Mouse (Mus musculus): ENCODE data around the gene Pacsin2. TPM values are rescaled to one million over a fixed set of nuclear protein-coding genes. Genes with fewer than 3 reads are reported as not detected.

Pacsin2 gene
- polyA plus RNA-seq, 1 experiment, result 30.5 TPM

DNA sequence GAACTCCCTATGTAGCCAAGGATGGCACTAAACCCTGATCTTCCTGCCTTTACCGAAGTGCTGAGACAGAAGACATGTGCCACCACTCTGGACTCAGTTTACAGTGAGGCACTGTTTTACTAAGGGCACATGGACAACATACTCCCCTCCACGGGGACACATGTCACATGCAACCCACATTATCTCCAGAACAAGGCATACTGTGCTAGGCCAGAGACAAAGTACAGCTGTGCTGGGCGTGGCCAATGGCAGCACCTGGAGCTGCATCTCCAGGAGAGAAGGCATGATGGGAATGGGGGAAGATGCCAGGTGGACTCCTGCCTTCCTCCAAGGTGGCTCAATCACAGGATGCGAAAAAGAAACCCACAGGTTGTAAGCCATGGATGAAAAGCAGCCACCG is 135.5 kb downstream of the Pacsin2 start:
- no peak overlapping the region for H3K4me3 ChIP-seq (ENCODE audit: control insufficient read depth, insufficient read depth, low read length)
- H3K27me3 ChIP-seq (ENCODE audit: control insufficient read depth, insufficient read depth, low read length), result no peaks in the 10 kb centered on the region
- H3K4me1 ChIP-seq (replicated peaks; ENCODE audit: control insufficient read depth, insufficient read depth, low read length), result no peaks in the 10 kb centered on the region
- no peak for TF ChIP-seq CTCF (IDR thresholded peaks at IDR 0.05; ENCODE audit: borderline replicate concordance, control insufficient read depth, extremely low read depth, insufficient read depth, low read length, poor library complexity)
- TF ChIP-seq POLR2A (IDR thresholded peaks at IDR 0.05; ENCODE audit: control insufficient read depth, extremely low read depth, insufficient read depth, low read length, poor library complexity), result no peak
- H3K36me3 ChIP-seq (ENCODE audit: control insufficient read depth, insufficient read depth, low read length), result no peaks in the 10 kb centered on the region
- WGBS, result 93% methylated on average over 5 of the region's 5 CpGs
- DNase-seq, result no peak
- H3K27ac ChIP-seq (ENCODE audit: control insufficient read depth, insufficient read depth, low read length), result no peak overlapping the region

Other genes starting within 250 kb of the Pacsin2 start
- 5.4 and 6.4 TPM in 2 replicates for gene A4galt, start 212.8 kb downstream of the Pacsin2 start, polyA plus RNA-seq (2012; rRNA removed)
- gene Arfgap3, start 114.4 kb downstream of the Pacsin2 start, polyA plus RNA-seq (2012; rRNA removed), result 15.0 and 23.0 TPM in 2 replicates
- gene Ttll1, start 46.3 kb upstream of the Pacsin2 start, polyA plus RNA-seq (2012; rRNA removed), result 9.7 and 10.9 TPM in 2 replicates
- 11.0 and 14.7 TPM in 2 replicates for gene Bik, start 62.3 kb upstream of the Pacsin2 start, polyA plus RNA-seq (2012; rRNA removed)
- gene Tspo, start 99.0 kb upstream of the Pacsin2 start, polyA plus RNA-seq (2012; rRNA removed), result 465 and 584 TPM in 2 replicates
- 31.9 and 39.9 TPM in 2 replicates for gene Mcat, start 99.2 kb upstream of the Pacsin2 start, polyA plus RNA-seq (2012; rRNA removed)
- 105 and 119 TPM in 2 replicates for gene Ttll12, start 130.6 kb upstream of the Pacsin2 start, polyA plus RNA-seq (2012; rRNA removed)

Measured in thymus, adult 2 months (tissue).